Mouse (Mus musculus): ENCODE measurements around the gene Sim1. TPM values are rescaled to one million over a fixed set of nuclear protein-coding genes. Genes with fewer than 3 reads are reported as not detected.
A peak's percentile ranks its signal among the peaks of the same experiment; 100 is the strongest.

Gene Sim1
- polyA plus RNA-seq, 1 experiment from 2014 or later, result 5.1 TPM

- peaks cover 87% of the 10 kb centered on the region for H3K27me3 ChIP-seq
- H3K36me3 ChIP-seq, result no peaks in the 10 kb centered on the region
- WGBS, result 2% methylated on average over 26 of the region's 26 CpGs
- H3K27ac ChIP-seq (replicated peaks), result no peak overlapping the region
- peak overlapping the region; percentile 7; the same call in 1 of the 2 replicates for H3K4me3 ChIP-seq
- no peak overlapping the region; the same call in 1 of the 2 replicates for H3K9ac ChIP-seq (replicated peaks)
- 0 out of 2 replicates have a peak, but pooled peaks have one; percentile 5 for ATAC-seq (ENCODE audit: low FRiP score, low read depth)
- H3K4me1 ChIP-seq, result peaks cover 23% of the 10 kb centered on the region
- H3K9me3 ChIP-seq, result no peaks in the 10 kb centered on the region
- peak overlapping the region; percentile 21 for H3K4me2 ChIP-seq (replicated peaks)
Observed at GRCm38 (mm10) chr10:50903846-50904763, 9.6 kb downstream of the Sim1 start.

- no peak for ATAC-seq (ENCODE audit: low FRiP score, low read depth)
- 4% methylated on average over 29 of the region's 29 CpGs for WGBS
- Histone ChIP-seq H3K27me3 (peaks cover 95% of the 10 kb centered on the region), H3K9me3 (no peaks in the 10 kb centered on the region), H3K36me3 (no peaks in the 10 kb centered on the region), H3K4me3 (peak overlapping the region; percentile 7; the same call in 1 of the 2 replicates), H3K4me1 (peaks cover 24% of the 10 kb centered on the region), H3K4me2 (replicated peaks) (peak overlapping the region; percentile 21), H3K27ac (replicated peaks) (no peak overlapping the region), H3K9ac (replicated peaks) (no peak overlapping the region; the same call in 1 of the 2 replicates)
Observed at GRCm38 (mm10) chr10:50904764-50905701, 10.5 kb downstream of the Sim1 start.

- H3K9me3 ChIP-seq, result no peaks in the 10 kb centered on the region
- no peak overlapping the region for H3K9ac ChIP-seq (replicated peaks)
- ATAC-seq (ENCODE audit: low FRiP score, low read depth), result peak; percentile 73
- no peaks in the 10 kb centered on the region for H3K36me3 ChIP-seq
- H3K4me1 ChIP-seq, result peaks cover 12% of the 10 kb centered on the region; the same call in 1 of the 2 replicates
- H3K27ac ChIP-seq (replicated peaks), result no peak overlapping the region
- 3% methylated on average over 16 of the region's 16 CpGs for WGBS
- peaks cover 67% of the 10 kb centered on the region for H3K27me3 ChIP-seq
- H3K4me2 ChIP-seq (replicated peaks), result peak overlapping the region; percentile 52
- peak overlapping the region; percentile 30 for H3K4me3 ChIP-seq
Observed at GRCm38 (mm10) chr10:50910400-50910799, 15.8 kb downstream of the Sim1 start.

- Histone ChIP-seq H3K9me3 (no peaks in the 10 kb centered on the region), H3K9ac (replicated peaks) (no peak overlapping the region), H3K27me3 (peaks cover 62% of the 10 kb centered on the region), H3K4me1 (peaks cover 12% of the 10 kb centered on the region; the same call in 1 of the 2 replicates), H3K27ac (replicated peaks) (no peak overlapping the region), H3K36me3 (no peaks in the 10 kb centered on the region), H3K4me2 (replicated peaks) (peak overlapping the region; percentile 52), H3K4me3 (peak overlapping the region; percentile 30)
- peak; percentile 90 for ATAC-seq (ENCODE audit: low FRiP score, low read depth)
- WGBS, result 4% methylated on average over 12 of the region's 12 CpGs
Observed at GRCm38 (mm10) chr10:50910861-50911410, 16.4 kb downstream of the Sim1 start.

- Histone ChIP-seq H3K4me2 (replicated peaks) (no peak overlapping the region), H3K4me3 (no peak overlapping the region), H3K27ac (replicated peaks) (no peak overlapping the region), H3K27me3 (peaks cover 22% of the 10 kb centered on the region), H3K4me1 (0 out of 2 replicates have a peak, but pooled peaks cover 6% of the 10 kb centered on the region), H3K9ac (replicated peaks) (no peak overlapping the region), H3K36me3 (no peaks in the 10 kb centered on the region), H3K9me3 (no peaks in the 10 kb centered on the region)
- WGBS, result 51% methylated on average over 2 of the region's 2 CpGs
- ATAC-seq (ENCODE audit: low FRiP score, low read depth), result no peak
Observed at GRCm38 (mm10) chr10:50915607-50916006, 21.1 kb downstream of the Sim1 start.

GRCm38 (mm10) chr10:50929281-50929680 is 34.7 kb downstream of the Sim1 start:
- Histone ChIP-seq H3K36me3 (no peaks in the 10 kb centered on the region), H3K4me2 (replicated peaks) (no peak overlapping the region), H3K4me1 (0 out of 2 replicates have a peak, but pooled peaks cover 3% of the 10 kb centered on the region), H3K9me3 (no peaks in the 10 kb centered on the region), H3K27me3 (0 out of 2 replicates have a peak, but pooled peaks cover 3% of the 10 kb centered on the region), H3K27ac (replicated peaks) (no peak overlapping the region), H3K9ac (replicated peaks) (no peak overlapping the region), H3K4me3 (no peak overlapping the region)
- ATAC-seq (ENCODE audit: low FRiP score, low read depth), result no peak
- WGBS, result 36% methylated on average over 5 of the region's 5 CpGs

GRCm38 (mm10) chr10:50935673-50936072 is 41.1 kb downstream of the Sim1 start:
- Histone ChIP-seq H3K9me3 (no peaks in the 10 kb centered on the region), H3K36me3 (no peaks in the 10 kb centered on the region)
- ATAC-seq (ENCODE audit: low FRiP score, low read depth), result no peak

GRCm38 (mm10) chr10:50973625-50974024 is 79.1 kb downstream of the Sim1 start:
- no peaks in the 10 kb centered on the region for H3K27me3 ChIP-seq
- H3K9ac ChIP-seq (replicated peaks), result no peak overlapping the region
- no peaks in the 10 kb centered on the region for H3K36me3 ChIP-seq
- H3K27ac ChIP-seq (replicated peaks), result no peak overlapping the region
- WGBS, result 69% methylated on average over 1 of the region's 1 CpGs
- no peak overlapping the region for H3K4me3 ChIP-seq
- no peak overlapping the region for H3K4me2 ChIP-seq (replicated peaks)
- no peak for ATAC-seq (ENCODE audit: low FRiP score, low read depth)
- H3K9me3 ChIP-seq, result no peaks in the 10 kb centered on the region
- H3K4me1 ChIP-seq, result no peaks in the 10 kb centered on the region

More at GRCm38 (mm10) chr10:50935673-50936072, 41.1 kb downstream of the Sim1 start:
- H3K4me3 ChIP-seq, result no peak overlapping the region
- no peak overlapping the region for H3K9ac ChIP-seq (replicated peaks)
- H3K27me3 ChIP-seq, result no peaks in the 10 kb centered on the region
- H3K27ac ChIP-seq (replicated peaks), result no peak overlapping the region
- no peaks in the 10 kb centered on the region for H3K4me1 ChIP-seq
- no peak overlapping the region for H3K4me2 ChIP-seq (replicated peaks)

- Histone ChIP-seq H3K27me3 (no peaks in the 10 kb centered on the region; the same call in 1 of the 2 replicates), H3K9me3 (no peaks in the 10 kb centered on the region), H3K27ac (replicated peaks) (no peak overlapping the region), H3K4me3 (no peak overlapping the region), H3K4me1 (no peaks in the 10 kb centered on the region), H3K4me2 (replicated peaks) (no peak overlapping the region), H3K9ac (replicated peaks) (no peak overlapping the region), H3K36me3 (no peaks in the 10 kb centered on the region)
- 91% methylated on average over 3 of the region's 3 CpGs for WGBS
- ATAC-seq (ENCODE audit: low FRiP score, low read depth), result no peak
Observed at GRCm38 (mm10) chr10:50981849-50982248, 87.3 kb downstream of the Sim1 start.

- Histone ChIP-seq H3K27me3 (no peaks in the 10 kb centered on the region; the same call in 1 of the 2 replicates), H3K4me3 (no peak overlapping the region), H3K4me1 (no peaks in the 10 kb centered on the region), H3K36me3 (no peaks in the 10 kb centered on the region), H3K9ac (replicated peaks) (no peak overlapping the region), H3K27ac (replicated peaks) (no peak overlapping the region), H3K9me3 (no peaks in the 10 kb centered on the region), H3K4me2 (replicated peaks) (no peak overlapping the region)
- WGBS, result 87% methylated on average over 4 of the region's 4 CpGs
- no peak for ATAC-seq (ENCODE audit: low FRiP score, low read depth)
Observed at GRCm38 (mm10) chr10:50983620-50984019, 89.1 kb downstream of the Sim1 start.

GRCm38 (mm10) chr10:51007798-51008197 is 113.2 kb downstream of the Sim1 start:
- H3K4me3 ChIP-seq, result no peak overlapping the region
- H3K27ac ChIP-seq (replicated peaks), result no peak overlapping the region
- peaks cover 44% of the 10 kb centered on the region for H3K27me3 ChIP-seq
- H3K9ac ChIP-seq (replicated peaks), result no peak overlapping the region
- H3K4me2 ChIP-seq (replicated peaks), result no peak overlapping the region
- ATAC-seq (ENCODE audit: low FRiP score, low read depth), result no peak
- no peaks in the 10 kb centered on the region for H3K36me3 ChIP-seq
- H3K9me3 ChIP-seq, result no peaks in the 10 kb centered on the region
- peaks cover 19% of the 10 kb centered on the region for H3K4me1 ChIP-seq
- WGBS, result 18% methylated on average over 3 of the region's 3 CpGs
